Mouse (Mus musculus): ENCODE data around the gene Olfr223. TPM values are rescaled to one million over a fixed set of nuclear protein-coding genes. Genes with fewer than 3 reads are reported as not detected.

Gene Olfr223
- polyA plus RNA-seq (2015; fragmentation: Nextera tagmentation; extraction: Ambion mirVana) = not detected in 2 replicates

DNA sequence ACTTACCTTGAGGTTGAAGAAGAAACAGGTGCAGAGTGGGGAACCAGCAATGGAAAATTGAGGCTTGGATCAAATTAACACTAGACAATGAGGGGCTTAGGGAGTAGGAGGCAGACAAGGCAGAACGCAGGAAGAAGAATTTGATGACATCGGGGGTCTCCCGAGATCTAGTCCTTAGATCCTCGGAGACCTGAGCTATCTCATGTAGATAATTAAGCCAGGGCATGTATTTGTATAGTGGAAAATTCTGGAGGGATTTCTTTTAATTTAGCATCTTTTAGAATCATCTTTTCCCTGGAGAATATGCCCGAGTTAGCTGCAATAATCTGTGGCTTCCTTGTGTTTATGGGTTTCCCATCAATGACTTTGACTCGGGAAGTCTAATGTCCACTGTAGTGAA is at the start of gene Olfr223:
TSS of gene Olfr223 (minus strand) at position 101 of the 400 bp plus-strand sequence.
- Histone ChIP-seq H3K9ac (replicated peaks) (no peak within 1 kb of the TSS), H3K4me2 (no peak within 1 kb of the TSS), H3K36me3 (no peaks in the 10 kb centered on the region), H3K27ac (replicated peaks) (no peak within 1 kb of the TSS), H3K4me1 (no peaks in the 10 kb centered on the region), H3K27me3 (replicated peaks) (no peaks in the 10 kb centered on the region), H3K4me3 (replicated peaks) (no peak within 1 kb of the TSS), H3K9me3 (replicated peaks) (no peaks in the 10 kb centered on the region)
- 76% methylated on average over 6 of the region's 6 CpGs for WGBS
- no peak for ATAC-seq (ENCODE audit: low FRiP score)

DNA sequence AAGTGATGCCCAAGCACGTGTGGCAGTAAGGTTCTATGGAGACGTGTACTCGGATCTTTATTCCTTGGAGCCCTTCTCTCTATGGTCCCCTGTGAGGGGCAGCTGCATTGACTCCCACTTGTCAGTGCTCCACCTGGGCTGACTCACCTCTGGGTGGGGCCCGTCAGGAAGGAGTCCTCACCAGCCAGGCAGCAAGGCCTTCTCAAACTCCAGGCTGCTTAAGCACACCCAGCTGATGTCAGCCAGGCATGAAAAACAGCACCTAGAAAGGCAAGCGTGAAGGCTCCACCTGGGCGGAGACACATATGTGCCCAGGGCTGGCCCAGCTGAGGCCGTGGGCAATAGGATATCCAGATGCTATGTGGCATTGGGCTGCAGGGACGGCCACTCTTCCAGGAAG is 49.3 kb upstream of the Olfr223 start:
- Histone ChIP-seq H3K27me3 (replicated peaks) (no peaks in the 10 kb centered on the region), H3K9ac (replicated peaks) (no peak overlapping the region), H3K4me3 (replicated peaks) (no peak overlapping the region), H3K36me3 (no peaks in the 10 kb centered on the region), H3K27ac (replicated peaks) (no peak overlapping the region), H3K4me2 (no peak overlapping the region), H3K9me3 (replicated peaks) (no peaks in the 10 kb centered on the region), H3K4me1 (no peaks in the 10 kb centered on the region)
- 90% methylated on average over 8 of the region's 8 CpGs for WGBS
- ATAC-seq (ENCODE audit: low FRiP score) = no peak

DNA sequence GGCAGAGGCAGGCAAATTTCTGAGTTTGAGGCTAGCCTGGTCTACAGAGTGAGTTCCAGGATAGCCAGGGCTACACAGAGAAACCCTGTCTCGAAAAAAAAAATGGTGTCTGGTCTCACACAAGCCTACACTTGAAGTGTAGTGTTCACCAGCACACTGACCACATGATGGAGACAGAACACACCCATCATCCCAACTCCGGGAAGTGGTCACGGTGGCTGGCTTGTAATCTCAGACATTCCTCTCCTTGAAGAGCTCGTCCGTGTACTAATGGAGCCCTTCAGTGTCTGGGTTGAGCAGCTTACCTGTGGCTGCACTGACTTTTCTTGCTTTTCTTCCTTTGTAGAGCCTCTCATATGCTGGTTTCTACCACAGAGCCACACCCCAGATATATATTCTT is 48.1 kb upstream of the Olfr223 start:
- 76% methylated on average over 5 of the region's 5 CpGs for WGBS
- H3K27ac ChIP-seq (replicated peaks) = no peak overlapping the region
- H3K4me2 ChIP-seq = no peak overlapping the region
- H3K36me3 ChIP-seq = no peaks in the 10 kb centered on the region
- no peaks in the 10 kb centered on the region for H3K9me3 ChIP-seq (replicated peaks)
- H3K27me3 ChIP-seq (replicated peaks) = no peaks in the 10 kb centered on the region
- H3K4me3 ChIP-seq (replicated peaks) = no peak overlapping the region
- ATAC-seq (ENCODE audit: low FRiP score) = no peak
- H3K9ac ChIP-seq (replicated peaks) = no peak overlapping the region
- H3K4me1 ChIP-seq = no peaks in the 10 kb centered on the region

DNA sequence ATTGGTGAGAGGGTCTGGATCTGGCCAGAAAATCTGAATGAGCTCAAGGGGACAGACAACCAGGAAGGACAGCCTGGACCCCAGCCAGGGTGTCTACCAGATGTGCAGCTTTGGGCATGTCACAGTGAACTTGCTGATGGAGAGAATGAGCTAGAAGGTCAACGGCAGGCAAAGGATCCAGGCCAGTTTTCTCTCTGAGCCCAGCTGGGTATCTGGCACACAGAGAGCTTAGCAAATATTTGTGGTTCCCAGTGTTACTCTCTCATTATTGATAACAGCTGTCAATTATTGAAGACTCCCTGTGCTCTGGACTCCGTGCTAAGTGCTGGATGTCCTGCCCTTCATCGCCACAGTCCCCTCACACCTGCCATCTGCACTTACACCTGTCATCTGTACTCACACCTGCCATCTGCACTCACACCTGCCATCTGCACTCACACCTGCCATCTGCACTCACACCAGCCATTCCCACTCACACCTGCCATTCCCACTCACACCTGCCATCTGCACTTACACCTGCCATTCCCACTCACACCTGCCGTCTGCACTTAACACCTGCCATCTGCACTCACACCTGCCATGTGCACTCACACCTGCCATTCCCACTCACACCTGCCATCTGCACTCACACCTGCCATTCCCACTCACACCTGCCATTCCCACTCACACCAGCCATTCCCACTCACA is 47.0 kb upstream of the Olfr223 start:
- Histone ChIP-seq H3K9me3 (replicated peaks) (no peaks in the 10 kb centered on the region), H3K4me3 (replicated peaks) (no peak overlapping the region), H3K9ac (replicated peaks) (no peak overlapping the region), H3K27ac (replicated peaks) (no peak overlapping the region), H3K4me1 (no peaks in the 10 kb centered on the region), H3K36me3 (no peaks in the 10 kb centered on the region), H3K4me2 (no peak overlapping the region), H3K27me3 (replicated peaks) (no peaks in the 10 kb centered on the region)
- WGBS = 77% methylated on average over 4 of the region's 4 CpGs
- no peak for ATAC-seq (ENCODE audit: low FRiP score)

DNA sequence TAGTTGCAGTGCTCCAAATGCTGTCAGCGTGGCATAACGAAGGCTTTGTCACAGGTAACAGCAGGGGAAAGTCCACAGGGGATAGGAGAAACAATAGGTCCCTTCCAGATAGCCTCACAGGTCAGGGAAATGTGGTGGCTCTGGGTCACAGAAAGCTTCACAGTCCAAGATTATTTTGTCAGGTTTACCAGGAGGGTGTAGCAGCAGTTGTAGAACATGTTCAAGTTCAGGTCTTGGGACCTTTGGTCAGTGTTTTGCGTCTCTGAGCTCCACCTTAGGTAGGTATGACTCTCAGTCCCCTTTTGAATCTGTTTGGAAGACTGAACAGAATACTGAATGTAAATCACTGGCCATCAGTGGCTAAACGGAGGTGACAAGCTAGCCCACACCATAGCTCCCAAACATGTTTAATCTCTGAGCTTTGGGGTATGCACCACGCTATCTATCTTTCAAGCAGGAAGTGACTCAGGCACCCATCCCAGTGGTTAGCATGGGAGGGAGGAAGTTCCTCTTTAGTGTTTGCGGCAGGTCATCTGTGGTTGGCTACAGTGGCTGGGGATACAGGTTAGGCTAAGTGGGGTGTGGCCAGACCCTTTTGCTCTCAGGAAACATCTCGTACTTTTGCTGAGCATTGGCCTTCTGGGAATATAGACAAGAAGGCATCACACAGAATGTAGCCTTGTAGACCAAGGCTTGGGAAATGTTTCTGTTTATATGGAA is 43.8 kb upstream of the Olfr223 start:
- 80% methylated on average over 7 of the region's 7 CpGs for WGBS
- no peak for ATAC-seq (ENCODE audit: low FRiP score)

DNA sequence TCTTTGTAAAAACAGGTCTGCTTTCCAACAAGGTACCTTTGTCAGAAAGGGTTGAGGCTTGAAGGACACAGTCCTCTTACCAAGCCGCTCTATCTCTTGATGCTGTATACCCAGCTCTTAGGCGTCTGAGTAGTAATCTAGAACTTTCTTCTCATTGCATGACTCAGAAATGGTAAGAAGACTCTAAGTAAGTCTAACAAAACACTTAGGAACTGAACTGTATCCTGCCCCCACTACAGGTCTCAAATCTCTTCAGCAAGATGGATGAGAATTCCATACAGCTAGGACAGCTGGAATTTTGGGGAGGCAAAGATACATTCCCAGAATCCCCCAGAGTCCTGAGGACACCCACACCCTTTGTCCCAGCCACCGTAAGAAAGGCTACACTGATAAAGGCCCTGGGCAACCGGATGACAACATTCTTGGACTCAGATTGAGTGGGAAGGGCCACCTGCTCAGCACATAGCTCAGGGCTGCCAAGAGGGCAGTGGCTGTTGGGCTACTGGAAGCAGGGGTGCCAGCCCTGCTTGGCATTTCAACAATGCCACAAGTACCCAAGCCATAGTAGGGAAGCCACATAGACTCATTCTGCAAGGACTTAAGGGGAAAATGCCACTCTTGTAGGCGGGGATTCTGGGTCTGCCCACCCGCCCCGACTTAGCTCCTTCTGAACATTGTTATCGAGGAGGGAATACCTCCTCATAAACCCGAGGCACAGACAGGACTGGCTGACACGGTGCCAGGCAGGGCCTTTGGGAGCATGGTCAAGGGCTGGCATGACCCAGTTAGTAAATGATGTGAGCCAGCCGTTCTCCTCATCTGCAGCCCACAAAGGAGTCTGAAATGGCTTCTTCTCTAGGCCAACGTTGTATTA is 43.0 kb upstream of the Olfr223 start:
- no peaks in the 10 kb centered on the region for H3K9me3 ChIP-seq (replicated peaks)
- no peak overlapping the region for H3K27ac ChIP-seq (replicated peaks)
- WGBS = 79% methylated on average over 12 of the region's 12 CpGs
- H3K36me3 ChIP-seq = no peaks in the 10 kb centered on the region
- no peak overlapping the region for H3K9ac ChIP-seq (replicated peaks)
- H3K27me3 ChIP-seq (replicated peaks) = no peaks in the 10 kb centered on the region
- no peak overlapping the region for H3K4me2 ChIP-seq
- H3K4me3 ChIP-seq (replicated peaks) = no peak overlapping the region
- ATAC-seq (ENCODE audit: low FRiP score) = no peak
- no peaks in the 10 kb centered on the region for H3K4me1 ChIP-seq

More for the DNA sequence above, 43.8 kb upstream of the Olfr223 start:
- no peaks in the 10 kb centered on the region for H3K9me3 ChIP-seq (replicated peaks)
- no peaks in the 10 kb centered on the region for H3K36me3 ChIP-seq
- H3K4me1 ChIP-seq = no peaks in the 10 kb centered on the region
- no peak overlapping the region for H3K4me2 ChIP-seq
- no peak overlapping the region for H3K27ac ChIP-seq (replicated peaks)
- H3K4me3 ChIP-seq (replicated peaks) = no peak overlapping the region
- H3K9ac ChIP-seq (replicated peaks) = no peak overlapping the region
- H3K27me3 ChIP-seq (replicated peaks) = no peaks in the 10 kb centered on the region

DNA sequence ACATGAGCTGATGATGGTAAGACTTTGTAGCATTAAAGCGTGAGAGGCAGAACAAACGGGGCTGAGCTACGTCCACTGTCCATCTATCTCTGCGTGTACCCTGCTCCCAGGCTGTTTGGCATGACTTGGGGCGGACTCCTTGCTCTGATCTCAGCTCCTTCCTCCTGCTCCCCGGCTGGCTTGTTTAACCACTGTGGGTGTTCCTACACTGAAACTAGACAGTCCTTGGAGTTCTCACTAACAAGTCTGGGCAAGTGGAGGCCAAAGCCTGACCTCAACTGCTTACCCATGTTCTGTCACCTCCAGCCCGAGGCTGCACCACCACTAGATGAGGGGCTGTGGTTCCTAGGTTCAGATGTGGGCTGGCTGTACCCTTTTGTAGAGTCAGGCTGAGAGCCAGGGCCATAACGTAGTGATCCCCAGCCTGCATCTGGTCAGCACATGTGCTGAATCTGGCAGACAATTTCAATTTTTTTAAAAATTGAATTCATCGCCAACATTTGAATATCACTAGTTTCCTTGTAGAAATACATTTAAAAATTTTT is 42.2 kb upstream of the Olfr223 start:
- no peak overlapping the region for H3K27ac ChIP-seq (replicated peaks)
- H3K36me3 ChIP-seq = no peaks in the 10 kb centered on the region
- ATAC-seq (ENCODE audit: low FRiP score) = no peak
- no peak overlapping the region for H3K4me3 ChIP-seq (replicated peaks)
- H3K4me1 ChIP-seq = no peaks in the 10 kb centered on the region
- WGBS = 84% methylated on average over 9 of the region's 9 CpGs
- no peaks in the 10 kb centered on the region for H3K27me3 ChIP-seq (replicated peaks)
- no peak overlapping the region for H3K4me2 ChIP-seq
- no peak overlapping the region for H3K9ac ChIP-seq (replicated peaks)
- no peaks in the 10 kb centered on the region for H3K9me3 ChIP-seq (replicated peaks)

DNA sequence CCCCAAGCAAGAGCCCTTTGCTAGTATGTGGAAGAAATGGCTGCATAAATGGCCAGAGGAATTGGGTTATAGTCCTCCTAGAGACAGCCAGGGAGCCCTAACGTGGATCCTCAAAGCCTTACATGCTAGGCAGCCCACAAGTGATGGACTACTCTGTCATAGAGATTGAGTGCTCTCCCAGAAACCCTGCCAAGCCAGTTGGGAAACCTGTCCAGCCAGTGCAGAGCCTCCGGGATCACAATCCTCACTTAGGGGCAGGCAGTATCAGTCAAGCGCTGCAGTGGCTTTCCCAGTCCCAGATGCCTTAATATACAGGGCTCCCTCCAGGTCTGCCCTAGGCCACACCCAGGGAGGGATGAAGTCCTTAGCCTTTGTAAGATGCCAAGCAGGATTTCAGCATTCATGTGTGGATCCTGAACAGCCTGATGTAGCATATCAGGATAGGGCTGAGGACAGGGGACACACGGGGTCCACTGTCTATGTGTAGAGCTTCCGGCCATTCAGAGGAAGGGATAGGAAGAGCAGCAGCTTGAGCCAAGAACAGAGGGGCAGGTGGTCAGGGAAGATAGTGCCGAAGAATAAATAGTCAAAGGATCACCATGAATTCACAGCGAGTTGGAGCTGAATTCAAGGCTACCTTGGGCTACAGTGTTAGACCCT is 41.0 kb upstream of the Olfr223 start:
- no peaks in the 10 kb centered on the region for H3K36me3 ChIP-seq
- no peak overlapping the region for H3K4me3 ChIP-seq (replicated peaks)
- no peak overlapping the region for H3K9ac ChIP-seq (replicated peaks)
- H3K4me1 ChIP-seq = no peaks in the 10 kb centered on the region
- H3K4me2 ChIP-seq = no peak overlapping the region
- no peaks in the 10 kb centered on the region for H3K27me3 ChIP-seq (replicated peaks)
- H3K27ac ChIP-seq (replicated peaks) = no peak overlapping the region
- no peaks in the 10 kb centered on the region for H3K9me3 ChIP-seq (replicated peaks)
- ATAC-seq (ENCODE audit: low FRiP score) = no peak
- 85% methylated on average over 7 of the region's 7 CpGs for WGBS

DNA sequence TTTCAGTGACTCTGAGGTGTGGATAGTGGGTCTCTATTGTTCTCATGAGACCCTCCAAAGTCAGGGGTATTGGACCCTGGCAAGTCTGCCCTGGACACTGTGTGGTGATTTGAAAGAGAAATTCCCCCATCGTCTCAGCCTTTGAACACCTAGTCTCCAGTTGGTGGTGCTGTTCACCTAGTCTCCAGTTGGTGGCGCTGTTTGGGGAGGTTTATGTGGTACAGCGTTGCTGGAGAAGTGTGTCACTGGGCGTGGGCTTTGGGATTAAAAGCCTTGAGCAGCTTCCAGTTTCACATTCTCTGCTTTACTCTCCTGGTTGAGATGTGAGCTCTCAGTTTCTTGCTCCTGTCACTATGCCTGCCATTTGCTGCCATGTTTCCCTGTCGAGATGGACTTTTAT is 39.9 kb upstream of the Olfr223 start:
- no peaks in the 10 kb centered on the region for H3K9me3 ChIP-seq (replicated peaks)
- no peak overlapping the region for H3K27ac ChIP-seq (replicated peaks)
- H3K4me2 ChIP-seq = no peak overlapping the region
- H3K27me3 ChIP-seq (replicated peaks) = no peaks in the 10 kb centered on the region
- WGBS = 24% methylated on average over 5 of the region's 5 CpGs
- H3K9ac ChIP-seq (replicated peaks) = no peak overlapping the region
- no peak for ATAC-seq (ENCODE audit: low FRiP score)
- H3K4me3 ChIP-seq (replicated peaks) = no peak overlapping the region
- no peaks in the 10 kb centered on the region for H3K4me1 ChIP-seq
- H3K36me3 ChIP-seq = no peaks in the 10 kb centered on the region

DNA sequence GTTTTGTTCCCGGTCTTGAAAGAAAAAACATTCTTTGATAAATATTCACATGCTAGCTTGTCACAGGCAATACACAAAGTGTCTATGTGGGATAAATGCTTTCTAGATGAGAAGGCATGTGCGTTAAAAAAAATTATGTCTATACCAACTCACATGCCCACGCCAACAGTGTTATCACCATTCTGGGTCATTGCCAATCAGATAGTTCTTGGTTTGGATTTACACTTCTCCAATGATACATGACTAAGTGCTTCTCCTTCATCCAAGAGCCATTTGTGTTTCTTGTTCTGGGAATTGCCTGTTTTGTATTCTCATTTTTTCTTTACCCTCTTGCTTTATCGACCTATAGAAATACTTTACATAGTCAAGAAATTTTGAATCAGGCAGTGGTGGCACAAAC is 38.9 kb upstream of the Olfr223 start:
- Histone ChIP-seq H3K27me3 (replicated peaks) (no peaks in the 10 kb centered on the region), H3K27ac (replicated peaks) (no peak overlapping the region), H3K4me1 (no peaks in the 10 kb centered on the region), H3K9ac (replicated peaks) (no peak overlapping the region), H3K9me3 (replicated peaks) (no peaks in the 10 kb centered on the region), H3K36me3 (no peaks in the 10 kb centered on the region), H3K4me2 (no peak overlapping the region), H3K4me3 (replicated peaks) (no peak overlapping the region)
- WGBS = 86% methylated on average over 4 of the region's 4 CpGs
- ATAC-seq (ENCODE audit: low FRiP score) = no peak

DNA sequence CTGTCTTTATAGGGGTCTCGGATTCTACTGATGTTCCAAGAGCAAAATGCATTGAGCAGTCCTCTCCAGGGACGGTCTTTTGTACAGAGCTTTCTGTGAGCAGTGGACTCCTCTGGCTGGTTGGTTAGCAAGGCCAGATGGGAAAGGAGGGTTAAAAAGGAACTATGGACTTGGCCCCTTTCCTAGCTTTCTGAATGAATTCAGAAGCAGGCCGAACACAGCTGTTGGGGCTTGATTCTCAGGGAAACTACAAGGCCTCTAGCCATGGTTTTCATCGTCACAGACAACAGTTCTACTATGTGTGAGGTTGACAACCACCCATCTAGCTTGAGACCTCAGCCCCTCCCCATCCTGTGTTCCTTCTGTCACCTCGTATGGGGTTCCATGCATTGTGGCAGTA is 36.8 kb upstream of the Olfr223 start:
- no peak overlapping the region for H3K9ac ChIP-seq (replicated peaks)
- H3K9me3 ChIP-seq (replicated peaks) = no peaks in the 10 kb centered on the region
- H3K27me3 ChIP-seq (replicated peaks) = no peaks in the 10 kb centered on the region
- no peak overlapping the region for H3K27ac ChIP-seq (replicated peaks)
- H3K4me3 ChIP-seq (replicated peaks) = no peak overlapping the region
- H3K4me1 ChIP-seq = no peaks in the 10 kb centered on the region
- H3K36me3 ChIP-seq = no peaks in the 10 kb centered on the region
- no peak overlapping the region for H3K4me2 ChIP-seq
- WGBS = 71% methylated on average over 5 of the region's 5 CpGs
- ATAC-seq (ENCODE audit: low FRiP score) = no peak
